Mouse (Mus musculus) C2C12 (cell line): Measurements from ENCODE around the gene Fbxl5. TPM values are rescaled to one million over a fixed set of nuclear protein-coding genes. Genes with fewer than 3 reads are reported as not detected.

Experiments
- H3K27me3 ChIP-seq: one replicate; pipeline ENCODE4 v1.6.1; 2011; ENCODE audit not compliant: control insufficient read depth, insufficient read depth, insufficient read length
- H3K36me3 ChIP-seq: one replicate; pipeline ENCODE4 v1.6.1; 2011; ENCODE audit not compliant: control insufficient read depth, insufficient read depth
- H3K4me3 ChIP-seq: one replicate; pipeline ENCODE4 v1.5.1; 2011; ENCODE audit warnings: mild to moderate bottlenecking, control low read depth; ENCODE audit not compliant: poor library complexity, insufficient read depth, severe bottlenecking
- H3K79me2 ChIP-seq: one replicate; pipeline ENCODE4 v1.6.1; 2011; ENCODE audit not compliant: control insufficient read depth, insufficient read depth
- H3K79me3 ChIP-seq: one replicate; pipeline ENCODE4 v1.6.1; 2011; ENCODE audit warnings: low read depth, control low read depth
- H3ac ChIP-seq: one replicate; pipeline ENCODE3; 2011; ENCODE audit warnings: low read depth; ENCODE audit not compliant: control insufficient read depth, insufficient read length
- CEBPB ChIP-seq: IDR thresholded peaks from one replicate; pipeline ENCODE4 v1.6.1; 2011; ENCODE audit warnings: low read depth, mild to moderate bottlenecking, control low read depth, moderate library complexity
- CTCF ChIP-seq: IDR thresholded peaks from one replicate; pipeline ENCODE4 v1.5.1; 2011; ENCODE audit not compliant: control insufficient read depth, insufficient read depth, insufficient read length
- FOSL1 ChIP-seq: IDR thresholded peaks from one replicate; pipeline ENCODE4 v1.8.0; 2011; ENCODE audit warnings: mild to moderate bottlenecking, low read length; ENCODE audit not compliant: poor library complexity, insufficient read depth, severe bottlenecking
- MAX ChIP-seq: IDR thresholded peaks from one replicate; pipeline ENCODE4 v1.6.1; 2011; ENCODE audit warnings: mild to moderate bottlenecking, control low read depth
- MYOD1 ChIP-seq: IDR thresholded peaks from one replicate; pipeline ENCODE4 v1.6.1; 2011; ENCODE audit warnings: low read depth; ENCODE audit not compliant: control insufficient read depth, insufficient read length
- MYOG ChIP-seq: IDR thresholded peaks from one replicate; pipeline ENCODE4 v1.6.1; 2011; ENCODE audit not compliant: control insufficient read depth, insufficient read length; ENCODE audit errors: extremely low read depth
- USF1 ChIP-seq: IDR thresholded peaks from one replicate; pipeline ENCODE4 v1.6.1; 2011; ENCODE audit warnings: low read depth, mild to moderate bottlenecking, control low read depth, moderate library complexity
- polyA plus RNA-seq: library from polyadenylated mRNA; unstranded; fragments of >200 nt; fragmentation: generic; extraction: Trizol; gene quantifications from one replicate; pipeline ENCODE4 v1.2.1, GENCODE M21; 2012; ENCODE audit warnings: missing spikeins

The Fbxl5 gene
- polyA plus RNA-seq, 1 experiment = 10.5 TPM

GRCm38 (mm10) chr5:43826883-43827282, 5.4 kb upstream of the Fbxl5 start:
- TF ChIP-seq MAX (no peak), USF1 (no peak), CTCF (no peak), MYOD1 (no peak), FOSL1 (no peak), MYOG (no peak), CEBPB (no peak)
- H3K36me3 ChIP-seq = no peaks in the 10 kb centered on the region
- no peaks in the 10 kb centered on the region for H3K27me3 ChIP-seq
- no peak overlapping the region for H3K4me3 ChIP-seq
- H3K79me3 ChIP-seq = no peaks in the 10 kb centered on the region
- H3K79me2 ChIP-seq = no peaks in the 10 kb centered on the region
- H3ac ChIP-seq = no peak overlapping the region

GRCm38 (mm10) chr5:43824580-43824979, 3.1 kb upstream of the Fbxl5 start:
- no peaks in the 10 kb centered on the region for H3K36me3 ChIP-seq
- no peaks in the 10 kb centered on the region for H3K79me3 ChIP-seq
- no peak overlapping the region for H3ac ChIP-seq
- no peaks in the 10 kb centered on the region for H3K79me2 ChIP-seq
- H3K27me3 ChIP-seq = no peaks in the 10 kb centered on the region
- H3K4me3 ChIP-seq = no peak overlapping the region
- TF ChIP-seq USF1 = no peak
- no peak for TF ChIP-seq CTCF
- no peak for TF ChIP-seq CEBPB
- TF ChIP-seq MYOD1 = no peak
- TF ChIP-seq MYOG = no peak
- TF ChIP-seq FOSL1 = no peak
- TF ChIP-seq MAX = no peak

GRCm38 (mm10) chr5:43822824-43823223, 1.4 kb upstream of the Fbxl5 start:
- TF ChIP-seq MYOG (no peak), CTCF (no peak), MYOD1 (no peak), FOSL1 (no peak), MAX (no peak), USF1 (no peak), CEBPB (no peak)

GRCm38 (mm10) chr5:43822199-43822598, 761 bp upstream of the Fbxl5 start:
- H3K36me3 ChIP-seq = no peaks in the 10 kb centered on the region
- no peak overlapping the region for H3ac ChIP-seq
- H3K4me3 ChIP-seq = no peak overlapping the region
- TF ChIP-seq CEBPB (no peak), MYOD1 (no peak), USF1 (no peak), MAX (no peak), MYOG (no peak), CTCF (no peak), FOSL1 (no peak)
- no peaks in the 10 kb centered on the region for H3K27me3 ChIP-seq
- H3K79me3 ChIP-seq = no peaks in the 10 kb centered on the region
- H3K79me2 ChIP-seq = no peaks in the 10 kb centered on the region

More at GRCm38 (mm10) chr5:43822824-43823223, 1.4 kb upstream of the Fbxl5 start:
- Histone ChIP-seq H3ac (no peak overlapping the region), H3K27me3 (no peaks in the 10 kb centered on the region), H3K4me3 (no peak overlapping the region), H3K79me3 (no peaks in the 10 kb centered on the region), H3K79me2 (no peaks in the 10 kb centered on the region), H3K36me3 (no peaks in the 10 kb centered on the region)

GRCm38 (mm10) chr5:43820785-43821184, 653 bp downstream of the Fbxl5 start:
- H3ac ChIP-seq = no peak overlapping the region
- no peak for TF ChIP-seq MYOD1
- TF ChIP-seq CEBPB = no peak
- no peak for TF ChIP-seq MAX
- no peaks in the 10 kb centered on the region for H3K36me3 ChIP-seq
- no peaks in the 10 kb centered on the region for H3K79me3 ChIP-seq
- H3K27me3 ChIP-seq = no peaks in the 10 kb centered on the region
- H3K79me2 ChIP-seq = no peaks in the 10 kb centered on the region
- no peak overlapping the region for H3K4me3 ChIP-seq

GRCm38 (mm10) chr5:43818695-43819094, 2.7 kb downstream of the Fbxl5 start, which contains the start of gene Bst1:
Gene Bst1 (plus strand): TSS chr5:43818885.
- Histone ChIP-seq H3K79me3 (no peaks in the 10 kb centered on the region), H3K36me3 (no peaks in the 10 kb centered on the region), H3K79me2 (no peaks in the 10 kb centered on the region), H3K27me3 (no peaks in the 10 kb centered on the region), H3ac (no peak within 1 kb of the TSS), H3K4me3 (no peak within 1 kb of the TSS)
- no peak for TF ChIP-seq FOSL1
- TF ChIP-seq MYOD1 = no peak
- TF ChIP-seq CTCF = no peak
- TF ChIP-seq CEBPB = no peak
- no peak for TF ChIP-seq MAX
- TF ChIP-seq MYOG = no peak
- TF ChIP-seq USF1 = no peak
